Mouse (Mus musculus) left cerebral cortex, postnatal 36 days (tissue): ENCODE measurements around the gene Selenov. TPM values are rescaled to one million over a fixed set of nuclear protein-coding genes. Genes with fewer than 3 reads are reported as not detected.
A peak's percentile ranks its signal among the peaks of the same experiment; 100 is the strongest.

ENCODE experiments used
- DNase-seq, 2 experiments: peaks; one replicate each; pipeline ENCODE4 v3.0.0; 2021 to 2022; ENCODE audit warnings: low spot score in 2 of 2, mixed read lengths in 1 of 2
- intact Hi-C: fragments of 180-260 bp; cut with DNase I; formaldehyde crosslinking; loops from one replicate; pipeline ENCODE4 v1.15.1; 2025
- total RNA-seq, 2 experiments: library from RNA; stranded (reverse); gene quantifications; 2 replicates each; pipeline ENCODE4 v1.2.3; 2021

Selenov gene
- under 1 TPM; 0.43 to 0.44 TPM for total RNA-seq

GRCm38 (mm10) chr7:28290638-28291590 is at the start of gene Selenov:
Gene Selenov (minus strand): TSS chr7:28291186.
- intact Hi-C loops: no loop called here
- DNase-seq: peak; percentile 37 to 39

GRCm38 (mm10) chr7:28339213-28339917 is 48.4 kb upstream of the Selenov start:
- no peak for DNase-seq
- intact Hi-C loops: no loop called here

GRCm38 (mm10) chr7:28338108-28338998 is 47.4 kb upstream of the Selenov start, which contains the start of gene Supt5:
Gene Supt5 (minus strand): TSS chr7:28338746.
- intact Hi-C loops: loop anchor here (1.0 kb wide), 1 partner anchor 26 kb away; the partner anchor contains the start of gene Timm50

GRCm38 (mm10) chr7:28335471-28335870 is 44.5 kb upstream of the Selenov start:
- intact Hi-C loops: no loop called here
- no peak for DNase-seq

More at GRCm38 (mm10) chr7:28338108-28338998, 47.4 kb upstream of the Selenov start, which contains the start of gene Supt5:
- peak; percentile 95 to 96 for DNase-seq

GRCm38 (mm10) chr7:28334534-28334933 is 43.5 kb upstream of the Selenov start:
- DNase-seq: no peak
- intact Hi-C loops: no loop called here

GRCm38 (mm10) chr7:28328260-28328659 is 37.3 kb upstream of the Selenov start:
- DNase-seq: no peak
- intact Hi-C loops: no loop called here

- no peak for DNase-seq
- intact Hi-C loops: no loop called here
Measured at GRCm38 (mm10) chr7:28326457-28326856, 35.5 kb upstream of the Selenov start.

GRCm38 (mm10) chr7:28325293-28325692 is 34.3 kb upstream of the Selenov start:
- intact Hi-C loops: no loop called here
- DNase-seq: no peak

- no peak for DNase-seq
- intact Hi-C loops: no loop called here
Measured at GRCm38 (mm10) chr7:28321974-28322720, 31.2 kb upstream of the Selenov start.

GRCm38 (mm10) chr7:28318714-28319113 is 27.7 kb upstream of the Selenov start:
- intact Hi-C loops: no loop called here
- DNase-seq: no peak

GRCm38 (mm10) chr7:28318036-28318435 is 27.1 kb upstream of the Selenov start:
- intact Hi-C loops: no loop called here
- no peak for DNase-seq

GRCm38 (mm10) chr7:28311926-28312543 is 21.0 kb upstream of the Selenov start, which contains the start of gene Timm50:
Gene Timm50 (minus strand): TSS chr7:28312072.
- DNase-seq: peak; percentile 99
- intact Hi-C loops: loop anchor here (1.0 kb wide), 1 partner anchor 26 kb away; the partner anchor contains the start of gene Supt5

- no peak for DNase-seq
- intact Hi-C loops: no loop called here
Measured at GRCm38 (mm10) chr7:28311151-28311925, 20.4 kb upstream of the Selenov start.

GRCm38 (mm10) chr7:28309737-28310136 is 18.8 kb upstream of the Selenov start:
- DNase-seq: no peak
- intact Hi-C loops: loop anchor here (10.0 kb wide), 1 partner anchor 255 kb away; the partner anchor contains the start of gene Psmc4

GRCm38 (mm10) chr7:28306216-28306615 is 15.2 kb upstream of the Selenov start:
- no peak for DNase-seq
- intact Hi-C loops: loop anchor here (10.0 kb wide), 1 partner anchor 251 kb away; the partner anchor contains the start of gene Psmc4

GRCm38 (mm10) chr7:28305641-28306040 is 14.7 kb upstream of the Selenov start:
- DNase-seq: no peak
- intact Hi-C loops: loop anchor here (10.0 kb wide), 1 partner anchor 251 kb away; the partner anchor contains the start of gene Psmc4
